Comparison of ENCODE assay signal across 15 mouse cellular contexts in genomic region chr10:75649001-75649400, GRCm38 (mm10). TPM values are rescaled to one million over a fixed set of nuclear protein-coding genes. Genes with fewer than 3 reads are reported as not detected.
"Had no signal": no experiment of that assay in that cellular context is flagged by ENCODE, and none has a peak within 500 bp of the region (broad histone marks: within the 10 kb centered on the region; RNA-seq: fewer than 3 reads in every experiment).

No protein-coding gene starts in this region.

- DNase-seq: kidney, postnatal 36 days; layer of hippocampus, postnatal 36 days; liver, embryonic 13.5 days; lung, adult 2 months; retina, postnatal 1 day; thymus, postnatal 25 days had no signal

- H3K9ac ChIP-seq: liver, embryonic 13.5 days; midbrain, embryonic 13.5 days; neural tube, embryonic 13.5 days had no signal

- H3K9me3 ChIP-seq: liver, embryonic 13.5 days; megakaryocyte, embryonic 14.5 days; midbrain, embryonic 10.5 days; midbrain, embryonic 13.5 days; neural tube, embryonic 13.5 days had no signal

- H3K4me2 ChIP-seq: liver, embryonic 13.5 days; midbrain, embryonic 13.5 days; neural tube, embryonic 13.5 days had no signal

- H3K4me3 ChIP-seq: left cerebral cortex, adult 2 months; liver, embryonic 13.5 days; megakaryocyte, embryonic 14.5 days; midbrain, embryonic 10.5 days; midbrain, embryonic 13.5 days; myocyte; neural tube, embryonic 13.5 days had no signal

- ATAC-seq: midbrain, embryonic 13.5 days; midbrain, embryonic 16.5 days had no signal

- H3K27me3 ChIP-seq: liver, embryonic 13.5 days; megakaryocyte, embryonic 14.5 days; midbrain, embryonic 13.5 days; neural tube, embryonic 13.5 days had no signal

- H3K27ac ChIP-seq: kidney, postnatal 0 days; left cerebral cortex, adult 2 months; liver, embryonic 13.5 days; midbrain, embryonic 10.5 days; midbrain, embryonic 13.5 days; neural tube, embryonic 13.5 days had no signal

RNA-seq across cellular contexts. Expression of gene Susd2, which starts 5.2 kb away (rescaled TPM):
- total RNA-seq: monocyte, adult 5-6 weeks had no signal
